Mouse (Mus musculus) heart, embryonic 14.5 days (tissue): ENCODE data around the gene Zfp786. TPM values are rescaled to one million over a fixed set of nuclear protein-coding genes. Genes with fewer than 3 reads are reported as not detected.

Experiments
- ATAC-seq: fragments of 200-750 bp; cut with Nextera tagmentation; 2 replicates; pipeline ENCODE4 v1.8.0; 2017; ENCODE audit warnings: low read depth, moderate TSS enrichment; ENCODE audit not compliant: insufficient number of reproducible peaks, insufficient read depth, low FRiP score
- H3K27ac ChIP-seq, 2 experiments: fragments of 200-500 bp in 1 of 2; fragments of 300-500 bp in 1 of 2; sonication (generic) in 1 of 2; replicated peaks in 1 of 2; 2 replicates each; pipeline ENCODE4 v1.5.1; 2012 to 2014; ENCODE audit warnings: low read depth in 2 of 2, low read length in 2 of 2, control low read depth in 1 of 2, mild to moderate bottlenecking in 1 of 2, mixed read lengths in 1 of 2; ENCODE audit not compliant: control insufficient read depth in 1 of 2, insufficient read depth in 1 of 2
- H3K27me3 ChIP-seq: fragments of 300-500 bp; sonication (generic); 2 replicates; pipeline ENCODE4 v1.6.1; 2014; ENCODE audit warnings: mild to moderate bottlenecking, low read length, control low read depth; ENCODE audit not compliant: control insufficient read depth, insufficient read depth
- H3K36me3 ChIP-seq: fragments of 300-500 bp; sonication (generic); 2 replicates; pipeline ENCODE4 v1.6.1; 2014; ENCODE audit warnings: mild to moderate bottlenecking, control low read depth, low read length, mixed read lengths; ENCODE audit not compliant: control insufficient read depth, insufficient read depth
- H3K4me1 ChIP-seq, 2 experiments: fragments of 200-500 bp in 1 of 2; fragments of 300-500 bp in 1 of 2; sonication (generic) in 1 of 2; 2 replicates each; pipeline ENCODE4 v1.6.1; 2012 to 2014; ENCODE audit warnings: low read length in 2 of 2, control low read depth in 1 of 2, mixed read lengths in 1 of 2; ENCODE audit not compliant: control insufficient read depth in 2 of 2, insufficient read depth in 2 of 2
- H3K4me2 ChIP-seq: fragments of 300-500 bp; sonication (generic); 2 replicates; pipeline ENCODE4 v1.6.1; 2014; ENCODE audit warnings: mild to moderate bottlenecking, low read length
- H3K4me3 ChIP-seq, 2 experiments: fragments of 200-500 bp in 1 of 2; fragments of 300-500 bp in 1 of 2; sonication (generic) in 1 of 2; 2 replicates each; pipeline ENCODE4 v1.5.1; 2012 to 2014; ENCODE audit warnings: low read length in 2 of 2, mild to moderate bottlenecking in 2 of 2, control low read depth in 1 of 2, low read depth in 1 of 2, moderate library complexity in 1 of 2; ENCODE audit not compliant: control insufficient read depth in 1 of 2, insufficient read depth in 1 of 2
- H3K9ac ChIP-seq: fragments of 300-500 bp; sonication (generic); 2 replicates; pipeline ENCODE4 v1.6.1; 2014; ENCODE audit warnings: mild to moderate bottlenecking, low read length
- H3K9me3 ChIP-seq: fragments of 300-500 bp; sonication (generic); 2 replicates; pipeline ENCODE4 v1.6.1; 2016; ENCODE audit warnings: low read length, control low read depth; ENCODE audit not compliant: control insufficient read depth
- WGBS: fragments of 180-500 bp; shearing (Covaris S2); extraction: QIAGEN DNeasy Blood & Tissue Kit; methylation state at CpG from one replicate; pipeline ENCODE4 v1.1.7; 2014; 5-methylcytosine and 5-hydroxymethylcytosine counted together
- polyA plus RNA-seq: library from polyadenylated mRNA; unstranded; fragments of >200 nt; fragmentation: Nextera tagmentation; extraction: Ambion mirVana; gene quantifications from 2 replicates; pipeline ENCODE4 v1.2.1, GENCODE M21; 2014

Gene Zfp786
- polyA plus RNA-seq, 1 experiment from 2014 or later, result 1.4 TPM

DNA sequence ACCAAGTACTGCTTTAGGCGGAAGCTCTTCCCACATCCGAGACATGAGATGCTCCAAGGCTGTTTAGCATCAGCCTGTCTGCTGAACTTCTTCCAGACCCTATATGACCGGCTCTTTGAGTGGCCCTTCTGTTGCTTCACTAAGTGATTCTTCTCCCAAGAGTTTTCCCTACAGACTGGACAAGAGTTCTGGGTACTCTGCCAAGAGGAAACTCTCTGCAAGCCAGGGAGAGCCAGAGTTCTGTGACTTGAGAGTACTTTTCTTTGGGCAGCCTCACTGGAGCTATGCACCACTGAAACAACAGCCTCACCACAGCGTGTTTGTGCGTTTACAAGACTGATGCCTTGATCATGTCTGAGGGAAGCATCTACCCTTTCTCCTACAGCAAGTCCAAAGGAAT, 9.4 kb downstream of the Zfp786 start:
- no peak for ATAC-seq
- H3K9me3 ChIP-seq, result no peaks in the 10 kb centered on the region
- WGBS, result 87% methylated on average over 5 of the region's 5 CpGs

GRCm38 (mm10) chr6:47819626-47820325, 10.9 kb downstream of the Zfp786 start:
- no peak overlapping the region for H3K27ac ChIP-seq
- no peaks in the 10 kb centered on the region for H3K27me3 ChIP-seq
- H3K4me2 ChIP-seq, result no peak overlapping the region
- 87% methylated on average over 23 of the region's 23 CpGs for WGBS
- no peak overlapping the region for H3K4me3 ChIP-seq
- H3K4me1 ChIP-seq, result no peaks in the 10 kb centered on the region
- H3K9ac ChIP-seq, result no peak overlapping the region
- H3K36me3 ChIP-seq, result 0 out of 2 replicates have a peak, but pooled peaks cover 8% of the 10 kb centered on the region
- no peaks in the 10 kb centered on the region for H3K9me3 ChIP-seq
- no peak for ATAC-seq

More for the DNA sequence above, 9.4 kb downstream of the Zfp786 start:
- no peak overlapping the region for H3K4me3 ChIP-seq
- no peak overlapping the region for H3K27ac ChIP-seq
- H3K27me3 ChIP-seq, result no peaks in the 10 kb centered on the region
- H3K36me3 ChIP-seq, result 0 out of 2 replicates have a peak, but pooled peaks cover 10% of the 10 kb centered on the region
- no peak overlapping the region for H3K4me2 ChIP-seq
- H3K9ac ChIP-seq, result no peak overlapping the region
- H3K4me1 ChIP-seq, result no peaks in the 10 kb centered on the region

DNA sequence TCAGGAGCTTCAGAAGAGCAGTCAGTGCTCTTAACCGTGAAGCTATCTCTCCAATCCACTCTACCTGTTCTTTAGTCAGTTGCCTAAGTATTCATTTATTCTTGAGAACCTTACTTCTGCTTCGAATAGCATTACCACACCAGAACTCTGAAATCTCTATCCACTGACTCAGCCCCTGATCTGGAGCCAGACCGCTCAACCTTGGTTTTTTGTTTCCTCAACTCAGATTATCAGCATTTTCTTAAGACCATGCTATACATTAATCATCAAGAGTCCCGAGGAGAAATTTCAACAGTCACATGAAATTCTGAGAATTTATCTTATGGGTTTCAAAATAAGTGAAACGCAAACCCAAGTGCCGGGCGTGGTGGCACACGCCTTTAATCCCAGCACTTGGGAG, 11.9 kb downstream of the Zfp786 start:
- Histone ChIP-seq H3K27me3 (no peaks in the 10 kb centered on the region), H3K27ac (no peak overlapping the region), H3K9me3 (no peaks in the 10 kb centered on the region), H3K9ac (no peak overlapping the region), H3K36me3 (0 out of 2 replicates have a peak, but pooled peaks cover 6% of the 10 kb centered on the region), H3K4me3 (no peak overlapping the region), H3K4me2 (no peak overlapping the region), H3K4me1 (no peaks in the 10 kb centered on the region)
- WGBS, result 90% methylated on average over 8 of the region's 8 CpGs
- ATAC-seq, result no peak

DNA sequence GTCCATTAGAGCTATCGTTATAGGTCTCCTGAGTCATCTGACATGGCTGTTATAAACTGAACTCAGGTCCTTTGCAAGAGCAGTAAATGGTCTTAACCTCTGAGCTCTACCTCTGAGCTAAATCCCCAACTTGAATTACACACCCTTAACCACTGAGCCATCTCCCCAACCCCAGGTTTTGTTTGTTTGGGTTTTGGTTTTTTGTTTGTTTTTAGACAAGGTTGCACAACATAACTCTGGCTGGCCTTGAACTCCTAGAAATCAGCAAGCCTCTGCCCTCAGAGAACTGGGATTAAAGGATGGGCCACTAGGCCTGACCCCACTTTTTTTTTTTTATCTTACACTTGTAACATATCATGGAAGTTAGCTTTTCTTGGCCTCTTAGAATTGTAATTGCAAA, 14.5 kb downstream of the Zfp786 start:
- no peak for ATAC-seq
- Histone ChIP-seq H3K27ac (no peak overlapping the region), H3K4me3 (no peak overlapping the region), H3K9ac (no peak overlapping the region), H3K9me3 (no peaks in the 10 kb centered on the region), H3K4me2 (no peak overlapping the region), H3K4me1 (peaks cover 6 to 12% of the 10 kb centered on the region in 2 experiments), H3K36me3 (0 out of 2 replicates have a peak, but pooled peaks cover 4% of the 10 kb centered on the region), H3K27me3 (no peaks in the 10 kb centered on the region)
- 96% methylated on average over 1 of the region's 1 CpGs for WGBS

DNA sequence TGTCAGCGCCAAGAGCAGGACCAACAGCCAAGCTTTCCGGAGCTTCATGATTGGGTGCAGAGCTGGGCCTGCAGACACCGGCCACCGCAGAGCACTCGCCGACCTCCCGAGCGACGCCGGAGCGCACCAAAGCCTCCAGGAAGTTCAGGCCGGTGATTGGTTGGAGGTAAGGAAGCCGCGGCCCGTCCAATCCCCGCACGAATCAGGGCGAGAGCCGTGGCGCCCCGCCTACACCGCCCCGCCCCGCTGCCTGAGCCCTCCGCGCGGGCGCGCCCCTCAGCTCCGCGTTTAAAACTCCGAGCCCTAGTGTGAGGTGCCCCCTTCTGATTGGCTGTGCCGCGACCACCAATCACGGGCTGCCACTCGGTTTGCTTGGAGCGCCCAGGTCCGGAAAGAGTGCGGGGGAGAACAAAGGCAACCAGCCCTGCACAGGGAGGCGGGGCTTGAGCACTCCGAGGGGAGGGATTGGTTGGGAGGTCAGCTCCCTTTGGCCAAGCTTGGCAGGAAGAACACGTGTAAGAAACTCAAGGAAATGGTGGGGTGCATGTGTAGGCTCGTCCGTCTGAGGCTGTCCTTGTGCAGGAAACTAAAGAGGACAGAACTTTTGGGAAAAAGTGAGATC, 17.3 kb downstream of the Zfp786 start, which contains the start of gene Pdia4:
Pdia4 (minus strand) TSS at position 174 of the 622 bp plus-strand sequence.
- peak; percentile 99 for ATAC-seq
- Histone ChIP-seq H3K4me2 (peak within 1 kb of the TSS; percentile 84), H3K4me3 (peak within 1 kb of the TSS; percentile 77 to 83), H3K27me3 (no peaks in the 10 kb centered on the region), H3K36me3 (0 out of 2 replicates have a peak, but pooled peaks cover 4% of the 10 kb centered on the region), H3K9ac (peak within 1 kb of the TSS; percentile 93), H3K9me3 (no peaks in the 10 kb centered on the region), H3K27ac (peak within 1 kb of the TSS; percentile 87 to 97), H3K4me1 (peaks cover 6 to 15% of the 10 kb centered on the region in 2 experiments)
- under 1% methylated on average over 38 of the region's 44 CpGs for WGBS

- H3K9me3 ChIP-seq, result no peaks in the 10 kb centered on the region
- H3K27ac ChIP-seq, result peak overlapping the region; percentile 87 to 97
- no peaks in the 10 kb centered on the region for H3K27me3 ChIP-seq
- ATAC-seq, result no peak
- peaks cover 11% of the 10 kb centered on the region; the same call in 1 of the 2 replicates for H3K36me3 ChIP-seq
- peaks cover 6 to 15% of the 10 kb centered on the region in 2 experiments for H3K4me1 ChIP-seq
- peak overlapping the region; percentile 77 to 83 for H3K4me3 ChIP-seq
- H3K4me2 ChIP-seq, result peak overlapping the region; percentile 84
- 1% methylated on average over 17 of the region's 17 CpGs for WGBS
- peak overlapping the region; percentile 93 for H3K9ac ChIP-seq
Measured at GRCm38 (mm10) chr6:47812271-47812915, 18.3 kb downstream of the Zfp786 start.

- peak overlapping the region; percentile 93 for H3K9ac ChIP-seq
- peaks cover 6 to 15% of the 10 kb centered on the region in 2 experiments for H3K4me1 ChIP-seq
- H3K4me3 ChIP-seq, result peak overlapping the region; percentile 33 to 83; a peak in 3 of 4 replicates
- peaks cover 19% of the 10 kb centered on the region for H3K36me3 ChIP-seq
- H3K27ac ChIP-seq, result no peak overlapping the region
- no peak for ATAC-seq
- no peaks in the 10 kb centered on the region for H3K27me3 ChIP-seq
- H3K4me2 ChIP-seq, result peak overlapping the region; percentile 84
- no peaks in the 10 kb centered on the region for H3K9me3 ChIP-seq
- 56% methylated on average over 5 of the region's 5 CpGs for WGBS
Measured at GRCm38 (mm10) chr6:47811324-47811723, 19.3 kb downstream of the Zfp786 start.
